ENCODE assay signal across 8 mouse cellular contexts in the genomic region with DNA sequence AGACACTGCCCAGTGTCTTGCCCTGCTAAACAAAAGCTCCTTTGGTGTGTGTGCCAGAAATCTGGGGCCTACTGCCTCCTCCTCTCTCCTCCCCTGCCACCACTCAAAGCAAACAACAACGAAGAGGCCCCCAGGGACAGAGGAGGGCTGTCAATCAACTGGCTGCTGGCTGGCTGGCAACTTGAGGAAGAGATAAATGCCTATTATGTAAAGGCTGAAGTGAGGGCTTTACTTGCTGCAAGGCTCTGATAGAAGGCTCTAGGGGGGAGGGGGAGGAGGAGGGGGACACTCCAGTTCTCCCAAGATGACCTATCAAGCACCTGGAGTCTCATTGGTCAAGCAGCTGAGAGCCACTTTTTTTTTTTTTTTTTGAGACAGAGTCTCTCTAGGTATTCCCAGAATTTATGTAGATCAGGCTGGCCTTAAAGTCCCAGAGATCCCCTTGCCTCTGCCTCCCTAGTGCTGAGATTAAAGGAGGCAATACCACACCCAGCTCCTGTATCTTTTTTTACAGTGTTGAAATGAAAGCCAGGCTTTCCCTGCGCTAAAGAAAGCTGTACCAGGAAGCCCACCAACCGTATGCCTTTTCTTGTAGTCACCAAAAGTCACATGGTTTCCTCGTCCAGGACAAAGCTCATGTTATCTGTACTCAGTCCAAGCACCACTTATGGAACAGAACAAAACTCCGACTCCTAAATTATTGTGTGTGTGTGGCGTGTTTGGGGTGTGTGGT. TPM values are rescaled to one million over a fixed set of nuclear protein-coding genes. Genes with fewer than 3 reads are reported as not detected.
DNase-seq lines count a peak whose midpoint lies in the region; ATAC-seq and TF ChIP-seq lines count a peak whose summit lies in the region.

No protein-coding gene starts in this region.

- peak overlapping the region; percentile 22; the same call in 1 of the 2 replicates for H3K27ac ChIP-seq in kidney, embryonic 15.5 days
- no peak overlapping the region for H3K27ac ChIP-seq in kidney, embryonic 14.5 days (ENCODE audit: low read depth, low read length)
- H3K27ac ChIP-seq in heart, postnatal 0 days (ENCODE audit: low read depth): peak overlapping the region; percentile 48; the same call in 1 of the 2 replicates
- H3K27ac ChIP-seq in midbrain, embryonic 12.5 days (replicated peaks): peak overlapping the region; percentile 83

- H3K4me1 ChIP-seq in kidney, embryonic 15.5 days: peaks cover 27% of the 10 kb centered on the region
- peaks cover 11% of the 10 kb centered on the region; the same call in 1 of the 2 replicates for H3K4me1 ChIP-seq in kidney, embryonic 14.5 days (ENCODE audit: control insufficient read depth, insufficient read depth, low read length)
- peaks cover 19% of the 10 kb centered on the region for H3K4me1 ChIP-seq in heart, postnatal 0 days (ENCODE audit: control insufficient read depth, insufficient read depth)
- H3K4me1 ChIP-seq in midbrain, embryonic 12.5 days: peaks cover 19% of the 10 kb centered on the region

- H3K36me3 ChIP-seq in kidney, embryonic 15.5 days: no peaks in the 10 kb centered on the region
- no peaks in the 10 kb centered on the region for H3K36me3 ChIP-seq in kidney, embryonic 14.5 days (ENCODE audit: control insufficient read depth, insufficient read depth, low read length)
- H3K36me3 ChIP-seq in heart, postnatal 0 days (replicated peaks; ENCODE audit: control insufficient read depth, insufficient read depth, low read length): no peaks in the 10 kb centered on the region
- no peaks in the 10 kb centered on the region for H3K36me3 ChIP-seq in midbrain, embryonic 12.5 days

- no peak overlapping the region for H3K9ac ChIP-seq in kidney, embryonic 15.5 days
- no peak overlapping the region for H3K9ac ChIP-seq in kidney, embryonic 14.5 days (ENCODE audit: low read depth, low read length)
- no peak overlapping the region for H3K9ac ChIP-seq in heart, postnatal 0 days (replicated peaks; ENCODE audit: low read depth, low read length)
- H3K9ac ChIP-seq in midbrain, embryonic 12.5 days (replicated peaks): no peak overlapping the region

- H3K4me3 ChIP-seq in kidney, embryonic 15.5 days (replicated peaks): no peak overlapping the region
- H3K4me3 ChIP-seq in kidney, embryonic 14.5 days (ENCODE audit: low read length): no peak overlapping the region
- H3K4me3 ChIP-seq in heart, postnatal 0 days (ENCODE audit: low read depth, low read length): no peak overlapping the region
- H3K4me3 ChIP-seq in midbrain, embryonic 12.5 days: no peak overlapping the region

- no peak for TF ChIP-seq EP300 in heart, postnatal 0 days (IDR thresholded peaks at IDR 0.05; ENCODE audit: low read depth)

- H3K4me2 ChIP-seq in kidney, embryonic 15.5 days: no peak overlapping the region
- no peak overlapping the region for H3K4me2 ChIP-seq in kidney, embryonic 14.5 days (replicated peaks; ENCODE audit: low read depth, low read length)
- H3K4me2 ChIP-seq in heart, postnatal 0 days (ENCODE audit: low read depth, low read length): no peak overlapping the region
- H3K4me2 ChIP-seq in midbrain, embryonic 12.5 days (replicated peaks): no peak overlapping the region

- no peak for TF ChIP-seq CTCF in heart, postnatal 0 days (IDR thresholded peaks at IDR 0.05; ENCODE audit: low read depth)

- peak; percentile 29 for DNase-seq in adrenal gland, postnatal 25 days
- peak; percentile 20 for DNase-seq in heart, postnatal 0 days (ENCODE audit: low spot score)
- no peak for DNase-seq in layer of hippocampus, adult 18-20 months (ENCODE audit: low spot score in 2 of 2)
- DNase-seq in left cerebral cortex, adult 8-10 months (ENCODE audit: low spot score in 2 of 2): no peak
- DNase-seq in urinary bladder, adult 18-20 months (ENCODE audit: low spot score in 2 of 2): no peak

- WGBS in kidney, embryonic 15.5 days: 65% methylated on average over 6 of the region's 6 CpGs
- 66% methylated on average over 6 of the region's 6 CpGs for WGBS in kidney, embryonic 14.5 days
- WGBS in heart, postnatal 0 days: 23% methylated on average over 6 of the region's 6 CpGs
- 66% methylated on average over 6 of the region's 6 CpGs for WGBS in midbrain, embryonic 12.5 days

- ATAC-seq in kidney, embryonic 15.5 days (replicated peaks; ENCODE audit: low FRiP score): no peak
- no peak for ATAC-seq in kidney, embryonic 14.5 days (ENCODE audit: low FRiP score, low TSS enrichment)
- 0 out of 2 replicates have a peak, but pooled peaks have one; percentile 18 for ATAC-seq in heart, postnatal 0 days (ENCODE audit: insufficient read depth, low read depth)
- ATAC-seq in midbrain, embryonic 12.5 days (ENCODE audit: low FRiP score, low read depth): peak; percentile 89

- H3K9me3 ChIP-seq in kidney, embryonic 15.5 days (replicated peaks): no peaks in the 10 kb centered on the region
- no peaks in the 10 kb centered on the region for H3K9me3 ChIP-seq in kidney, embryonic 14.5 days (ENCODE audit: control insufficient read depth, low read length)
- H3K9me3 ChIP-seq in heart, postnatal 0 days (replicated peaks; ENCODE audit: control insufficient read depth, low read length): no peaks in the 10 kb centered on the region
- no peaks in the 10 kb centered on the region for H3K9me3 ChIP-seq in midbrain, embryonic 12.5 days

- H3K27me3 ChIP-seq in kidney, embryonic 15.5 days: no peaks in the 10 kb centered on the region
- H3K27me3 ChIP-seq in kidney, embryonic 14.5 days (ENCODE audit: control insufficient read depth, insufficient read depth, low read length): no peaks in the 10 kb centered on the region
- no peaks in the 10 kb centered on the region for H3K27me3 ChIP-seq in heart, postnatal 0 days (ENCODE audit: control insufficient read depth, insufficient read depth, low read length)
- H3K27me3 ChIP-seq in midbrain, embryonic 12.5 days: no peaks in the 10 kb centered on the region

RNA-seq across cellular contexts. Expression of a gene that starts 24.4 kb away (rescaled TPM):
- polyA plus RNA-seq in kidney, embryonic 15.5 days (2015; fragmentation: Nextera tagmentation; extraction: Ambion mirVana): 17.4 and 19.2 TPM in 2 replicates
- polyA plus RNA-seq in kidney, embryonic 14.5 days (2014; fragmentation: Nextera tagmentation; extraction: Ambion mirVana): 18.1 and 23.2 TPM in 2 replicates
- total RNA-seq in adrenal gland, postnatal 25 days (2021): 26.8 and 27.1 TPM in 2 replicates
- total RNA-seq in heart, postnatal 0 days (2014; rRNA removed; ENCODE audit: low replicate concordance): 17.7 and 48.7 TPM in 2 replicates
- 5.8 and 6.2 TPM in 2 replicates for polyA plus RNA-seq in heart, postnatal 0 days (2015; fragmentation: Nextera tagmentation; extraction: Ambion mirVana)
- 15.3 and 15.7 TPM in 2 replicates for polyA plus RNA-seq in midbrain, embryonic 12.5 days (2016; fragmentation: Nextera tagmentation; extraction: Ambion mirVana)
- total RNA-seq in layer of hippocampus, adult 18-20 months (2021): 10 to 100 TPM; 30.0 to 33.8 TPM
- total RNA-seq in left cerebral cortex, adult 8-10 months (2022): 10 to 100 TPM; 33.3 to 35.9 (median 34.5) TPM

Comparison
In these comparisons a context has a peak if more than half of its experiments do, and no peak if none do; other contexts are left out.
1. ATAC-seq: peak in heart, postnatal 0 days (single experiment) and midbrain, embryonic 12.5 days (single experiment); none in kidney, embryonic 15.5 days (single experiment) and kidney, embryonic 14.5 days (single experiment).
2. DNase-seq: peak in adrenal gland, postnatal 25 days (single experiment) and heart, postnatal 0 days (single experiment); none in layer of hippocampus, adult 18-20 months (0 of 2), left cerebral cortex, adult 8-10 months (0 of 2) and urinary bladder, adult 18-20 months (0 of 2).